8 mouse cellular contexts compared by ENCODE assay signal in genomic region chr15:97784561-97785161, GRCm38 (mm10). TPM values are rescaled to one million over a fixed set of nuclear protein-coding genes. Genes with fewer than 3 reads are reported as not detected.
DNase-seq lines count a peak whose midpoint lies in the region; ATAC-seq and TF ChIP-seq lines count a peak whose summit lies in the region.

No protein-coding gene starts in this region.

- peak overlapping the region; percentile 94 for H3K4me3 ChIP-seq in kidney, adult 2 months (ENCODE audit: insufficient read depth, low read depth, low read length)
- peak overlapping the region; percentile 81 for H3K4me3 ChIP-seq in limb, embryonic 12.5 days (replicated peaks)
- peak overlapping the region; percentile 78 for H3K4me3 ChIP-seq in neural tube, embryonic 13.5 days

- no peaks in the 10 kb centered on the region for H3K36me3 ChIP-seq in kidney, adult 2 months (ENCODE audit: control insufficient read depth, insufficient read depth, low read length)
- peaks cover 3% of the 10 kb centered on the region; the same call in 1 of the 2 replicates for H3K36me3 ChIP-seq in limb, embryonic 12.5 days
- no peaks in the 10 kb centered on the region for H3K36me3 ChIP-seq in neural tube, embryonic 13.5 days

- 6% methylated on average over 37 of the region's 45 CpGs for WGBS in kidney, adult 2 months
- WGBS in limb, embryonic 12.5 days = 6% methylated on average over 45 of the region's 45 CpGs
- 5% methylated on average over 44 of the region's 45 CpGs for WGBS in neural tube, embryonic 13.5 days

- TF ChIP-seq CTCF in kidney, adult 2 months (conservative IDR thresholded peaks at IDR 0.05; ENCODE audit: insufficient read depth, insufficient read length, low read depth, low read length) = no peak

- peak; percentile 50 for DNase-seq in kidney, adult 2 months
- DNase-seq in kidney, postnatal 4 days = no peak
- peak; percentile 48 for DNase-seq in NIH3T3 (ENCODE audit: low read depth)
- no peak for DNase-seq in urinary bladder, postnatal 25 days (ENCODE audit: low spot score)
- no peak for DNase-seq in layer of hippocampus, postnatal 25 days (ENCODE audit: extremely low spot score in 1 of 2, low spot score in 1 of 2)

- H3K9me3 ChIP-seq in limb, embryonic 12.5 days = no peaks in the 10 kb centered on the region
- H3K9me3 ChIP-seq in neural tube, embryonic 13.5 days = no peaks in the 10 kb centered on the region

- H3K27ac ChIP-seq in kidney, adult 2 months (ENCODE audit: insufficient read depth, low read depth, low read length) = peak overlapping the region; percentile 76
- no peak overlapping the region for H3K27ac ChIP-seq in limb, embryonic 12.5 days
- peak overlapping the region; percentile 49 for H3K27ac ChIP-seq in neural tube, embryonic 13.5 days (replicated peaks)

- H3K27me3 ChIP-seq in kidney, adult 2 months (replicated peaks; ENCODE audit: control insufficient read depth, insufficient read depth, low read length) = no peaks in the 10 kb centered on the region
- peaks cover 6% of the 10 kb centered on the region; the same call in 1 of the 2 replicates for H3K27me3 ChIP-seq in limb, embryonic 12.5 days
- peaks cover 21% of the 10 kb centered on the region for H3K27me3 ChIP-seq in neural tube, embryonic 13.5 days

- peak overlapping the region; percentile 93 for H3K4me2 ChIP-seq in limb, embryonic 12.5 days
- H3K4me2 ChIP-seq in neural tube, embryonic 13.5 days = peak overlapping the region; percentile 80

- no peak for TF ChIP-seq POLR2A in kidney, adult 2 months (IDR thresholded peaks at IDR 0.05; ENCODE audit: low read depth, low read length)

- ATAC-seq in erythroblast, adult 5-6 weeks (replicated peaks; ENCODE audit: low FRiP score, poor library complexity, severe bottlenecking) = peak; percentile 16
- peak; percentile 40; the same call in 1 of the 2 replicates for ATAC-seq in limb, embryonic 12.5 days (ENCODE audit: insufficient number of reproducible peaks, insufficient read depth, low FRiP score, low TSS enrichment, low read depth)
- peak; percentile 72 for ATAC-seq in neural tube, embryonic 13.5 days (ENCODE audit: low read depth)

- H3K9ac ChIP-seq in limb, embryonic 12.5 days (replicated peaks) = peak overlapping the region; percentile 78
- H3K9ac ChIP-seq in neural tube, embryonic 13.5 days = peak overlapping the region; percentile 94

- peaks cover 47% of the 10 kb centered on the region for H3K4me1 ChIP-seq in kidney, adult 2 months (ENCODE audit: control insufficient read depth, insufficient read depth, low read length)
- peaks cover 40% of the 10 kb centered on the region for H3K4me1 ChIP-seq in limb, embryonic 12.5 days (replicated peaks)
- H3K4me1 ChIP-seq in neural tube, embryonic 13.5 days (replicated peaks) = peaks cover 49% of the 10 kb centered on the region

RNA-seq across cellular contexts. Expression of gene Slc48a1, which starts 6.3 kb away (rescaled TPM):
- polyA plus RNA-seq in kidney, adult 2 months (2012; rRNA removed) = 182 and 203 TPM in 2 replicates
- 187 and 225 TPM in 2 replicates for total RNA-seq in erythroblast, adult 5-6 weeks (2015; ENCODE audit: low replicate concordance)
- total RNA-seq in erythroblast, adult 5-6 weeks (2017; ENCODE audit: low replicate concordance) = 172 and 185 TPM in 2 replicates
- 34.2 and 36.6 TPM in 2 replicates for polyA plus RNA-seq in limb, embryonic 12.5 days (2016; fragmentation: Nextera tagmentation; extraction: Ambion mirVana)
- 54.5 and 66.0 TPM in 2 replicates for polyA plus RNA-seq in neural tube, embryonic 13.5 days (2015; fragmentation: Nextera tagmentation; extraction: Ambion mirVana)
- 100 to 1,000 TPM; 151 to 169 TPM for total RNA-seq in layer of hippocampus, postnatal 25 days (2021)

RNA-seq across cellular contexts. Expression of gene Rapgef3, which starts 16.9 kb away (rescaled TPM):
- 136 and 184 TPM in 2 replicates for polyA plus RNA-seq in kidney, adult 2 months (2012; rRNA removed)
- total RNA-seq in erythroblast, adult 5-6 weeks (2015; ENCODE audit: low replicate concordance) = not detected in 2 replicates
- total RNA-seq in erythroblast, adult 5-6 weeks (2017; ENCODE audit: low replicate concordance) = 2.3 and 2.6 TPM in 2 replicates
- polyA plus RNA-seq in limb, embryonic 12.5 days (2016; fragmentation: Nextera tagmentation; extraction: Ambion mirVana) = 10.1 and 11.1 TPM in 2 replicates
- polyA plus RNA-seq in neural tube, embryonic 13.5 days (2015; fragmentation: Nextera tagmentation; extraction: Ambion mirVana) = 10.8 and 12.0 TPM in 2 replicates
- 10 to 100 TPM; 36.3 to 40.3 TPM for total RNA-seq in layer of hippocampus, postnatal 25 days (2021)

RNA-seq across cellular contexts. Expression of gene Endou, which starts 53.5 kb away (rescaled TPM):
- 2.4 and 2.9 TPM in 2 replicates for polyA plus RNA-seq in kidney, adult 2 months (2012; rRNA removed)
- total RNA-seq in erythroblast, adult 5-6 weeks (2015; ENCODE audit: low replicate concordance) = not detected in 2 replicates
- not detected in 2 replicates for total RNA-seq in erythroblast, adult 5-6 weeks (2017; ENCODE audit: low replicate concordance)
- polyA plus RNA-seq in limb, embryonic 12.5 days (2016; fragmentation: Nextera tagmentation; extraction: Ambion mirVana) = 0.14 and 0.23 TPM in 2 replicates
- polyA plus RNA-seq in neural tube, embryonic 13.5 days (2015; fragmentation: Nextera tagmentation; extraction: Ambion mirVana) = 0.25 and 0.29 TPM in 2 replicates
- under 1 TPM; 0.59 to 0.71 TPM for total RNA-seq in layer of hippocampus, postnatal 25 days (2021)

RNA-seq across cellular contexts. Expression of gene Hdac7, which starts 59.6 kb away (rescaled TPM):
- 41.6 and 45.4 TPM in 2 replicates for polyA plus RNA-seq in kidney, adult 2 months (2012; rRNA removed)
- total RNA-seq in erythroblast, adult 5-6 weeks (2015; ENCODE audit: low replicate concordance) = 3.5 and 7.7 TPM in 2 replicates
- total RNA-seq in erythroblast, adult 5-6 weeks (2017; ENCODE audit: low replicate concordance) = 1.1 and 3.8 TPM in 2 replicates
- 31.5 and 33.6 TPM in 2 replicates for polyA plus RNA-seq in limb, embryonic 12.5 days (2016; fragmentation: Nextera tagmentation; extraction: Ambion mirVana)
- 24.9 and 26.1 TPM in 2 replicates for polyA plus RNA-seq in neural tube, embryonic 13.5 days (2015; fragmentation: Nextera tagmentation; extraction: Ambion mirVana)
- total RNA-seq in layer of hippocampus, postnatal 25 days (2021) = 10 to 100 TPM; 15.6 to 30.1 TPM

Comparison
In these comparisons a context has a peak if more than half of its experiments do, and no peak if none do; other contexts are left out.
1. DNase-seq: peak in kidney, adult 2 months (single experiment) and NIH3T3 (single experiment); none in kidney, postnatal 4 days (0 of 2), urinary bladder, postnatal 25 days (single experiment) and layer of hippocampus, postnatal 25 days (0 of 2).
2. ATAC-seq: peak in every context shown above with its lines; median percentile 72 in neural tube, embryonic 13.5 days; 40 in limb, embryonic 12.5 days; 16 in erythroblast, adult 5-6 weeks.
3. RNA of gene Rapgef3, which starts 16.9 kb away (polyA plus RNA-seq): 136 to 184 TPM in kidney, adult 2 months; 10.8 to 12.0 TPM in neural tube, embryonic 13.5 days and 10.1 to 11.1 TPM in limb, embryonic 12.5 days; every median in the first group is over 10 times any median in the second.
4. Peak in every context shown above with its lines, with median percentiles within 50 percentile points of each other: H3K4me3 ChIP-seq.